Mouse (Mus musculus) central nervous system, embryonic 14 days (tissue): Measurements from ENCODE around the gene Pnmt. TPM values are rescaled to one million over a fixed set of nuclear protein-coding genes. Genes with fewer than 3 reads are reported as not detected.

Experiments used
- polyA plus RNA-seq: library from polyadenylated mRNA; depleted of rRNA; stranded (reverse); fragments of >200 nt; gene quantifications from 2 replicates; pipeline ENCODE4 v1.2.3, GENCODE M21; 2012; rRNA removed

Gene Pnmt
- polyA plus RNA-seq: 0.49 and 1.5 TPM in 2 replicates

DNA sequence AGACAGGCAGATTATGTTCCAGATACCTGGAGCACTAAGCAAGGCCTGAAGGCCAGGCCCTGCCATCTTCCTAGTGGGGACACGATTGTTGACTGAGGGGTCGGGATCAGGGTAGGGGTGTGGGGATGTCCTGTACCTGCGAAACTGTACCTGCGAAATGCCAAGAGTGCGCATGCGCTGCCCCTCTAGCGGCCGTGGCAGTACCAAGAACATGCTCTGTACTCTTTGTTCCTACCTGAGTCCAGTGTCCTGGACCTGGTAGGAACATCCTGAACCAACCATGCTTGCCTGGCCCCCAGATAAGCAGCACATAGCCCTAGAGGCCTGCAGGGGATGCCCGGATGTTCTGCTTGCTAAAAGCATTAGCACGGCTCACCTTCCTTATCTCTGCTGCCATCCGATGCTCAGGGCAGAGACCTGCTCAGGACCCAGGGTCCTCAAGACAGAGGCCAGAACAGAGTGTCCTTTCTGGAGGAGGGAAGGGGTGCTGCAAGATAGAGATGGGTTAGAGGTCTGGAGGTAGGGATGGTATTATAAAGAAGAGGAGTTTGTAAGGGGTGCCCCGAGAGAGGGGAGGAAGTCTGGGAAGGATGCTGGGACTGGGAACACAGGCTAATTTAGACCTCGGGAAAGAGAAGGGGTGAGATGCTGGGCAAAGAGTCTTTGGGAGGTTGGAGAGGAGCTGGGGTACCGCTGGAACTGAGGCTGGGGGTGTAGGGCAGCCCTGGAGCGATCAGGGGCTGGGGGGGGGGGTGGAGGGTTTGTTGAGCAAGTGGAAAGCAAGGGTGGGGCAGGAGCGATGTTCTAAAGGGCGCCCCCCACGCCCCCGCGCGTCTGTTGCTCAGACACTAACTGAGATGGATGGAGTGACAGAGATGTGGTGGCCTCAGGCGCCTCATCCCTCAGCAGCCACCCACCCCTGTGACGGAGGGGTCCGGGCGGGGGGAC, at the start of gene Pnmt:
TSS of gene Pnmt (plus strand) at position 813 of the 948 bp plus-strand sequence.

DNA sequence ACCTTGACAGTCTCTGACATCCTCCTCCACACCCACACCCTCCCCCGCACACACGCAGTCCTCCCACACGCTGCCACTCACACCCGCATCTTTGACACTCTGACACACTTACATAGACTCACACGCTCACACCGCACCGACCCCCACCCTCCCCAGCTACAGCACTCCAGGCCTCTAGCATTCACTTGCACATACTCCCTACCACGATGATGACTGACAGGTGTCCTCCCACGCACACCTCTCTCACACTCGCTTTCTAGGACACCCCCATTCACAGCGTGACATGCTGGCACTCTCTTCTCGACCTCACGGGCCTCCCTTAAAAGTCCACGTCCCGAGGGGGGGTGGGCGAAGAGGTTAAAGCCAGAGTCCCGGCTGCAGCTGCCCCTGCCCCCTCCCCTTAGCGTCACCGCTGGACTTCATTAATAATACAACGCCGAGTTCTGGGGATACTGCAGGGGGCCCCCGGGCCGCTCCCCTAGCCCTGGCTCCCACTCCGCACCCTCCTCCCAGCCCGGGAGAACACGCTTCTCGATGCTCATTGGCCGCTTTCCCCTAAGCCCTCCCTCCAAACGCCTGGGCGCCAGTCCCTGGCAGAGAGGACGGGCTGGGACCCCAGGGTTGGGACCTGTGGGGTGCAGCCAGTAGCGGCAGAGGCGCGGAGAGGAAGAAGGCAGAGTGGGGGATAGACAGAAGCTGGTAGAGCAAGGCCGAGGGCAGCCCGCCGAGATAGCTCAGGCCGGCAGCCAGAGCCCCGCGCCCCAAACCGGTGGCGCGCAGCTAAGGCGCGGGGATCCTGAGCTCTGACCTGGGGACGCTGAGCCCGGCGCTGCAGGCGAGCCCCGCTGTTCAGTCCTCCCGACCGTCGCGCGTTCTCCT, 37.9 kb upstream of the Pnmt start, which contains the start of gene Ppp1r1b:
TSS of gene Ppp1r1b (plus strand) at position 322 of the 879 bp plus-strand sequence.

DNA sequence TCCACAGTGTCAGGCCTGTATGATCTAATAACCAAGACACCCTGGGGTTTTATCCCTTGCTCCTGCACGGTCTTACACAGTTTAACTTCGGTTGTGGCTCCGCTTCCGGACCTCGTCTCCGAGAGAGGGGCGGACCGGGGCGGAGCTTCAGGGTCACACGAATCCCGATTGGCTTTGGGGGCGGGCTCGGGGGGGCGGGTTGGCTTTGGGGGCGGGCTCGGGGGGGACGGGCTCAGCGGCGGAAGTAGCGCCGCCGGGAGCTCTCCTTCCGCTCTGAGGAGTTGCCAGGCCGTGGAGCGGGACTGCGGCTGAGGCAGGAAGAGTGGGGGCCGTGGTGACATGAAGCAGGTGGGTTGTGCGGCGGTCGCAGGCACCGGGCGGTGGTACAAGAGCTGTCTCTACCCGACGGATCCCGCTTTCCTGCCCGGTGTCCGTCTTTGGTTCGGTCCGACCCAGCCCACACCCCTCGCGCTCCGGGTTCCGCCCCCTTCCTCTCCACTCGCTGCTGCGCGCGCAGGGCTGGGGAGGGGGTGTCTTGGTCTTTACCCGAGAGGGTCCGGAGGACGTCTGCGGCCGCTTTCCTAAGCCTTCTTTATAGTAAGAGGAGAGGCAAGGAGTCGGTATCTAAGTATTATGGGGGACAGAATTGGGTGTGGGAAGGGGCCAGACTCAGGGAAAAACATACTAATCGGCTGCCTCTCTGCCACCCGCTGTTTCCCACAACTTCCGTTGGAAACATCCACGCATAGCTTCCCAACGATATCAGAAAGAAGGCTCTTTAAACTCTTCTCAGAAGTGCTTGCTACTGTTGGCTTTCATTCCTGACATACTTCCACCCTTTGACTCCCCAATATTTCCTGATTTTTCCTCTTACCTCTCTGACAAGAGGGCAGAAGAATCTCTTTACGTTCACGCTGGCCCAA, 27.8 kb upstream of the Pnmt start, which contains the start of gene Stard3:
TSS of gene Stard3 (plus strand) at position 208 of the 923 bp plus-strand sequence.

DNA sequence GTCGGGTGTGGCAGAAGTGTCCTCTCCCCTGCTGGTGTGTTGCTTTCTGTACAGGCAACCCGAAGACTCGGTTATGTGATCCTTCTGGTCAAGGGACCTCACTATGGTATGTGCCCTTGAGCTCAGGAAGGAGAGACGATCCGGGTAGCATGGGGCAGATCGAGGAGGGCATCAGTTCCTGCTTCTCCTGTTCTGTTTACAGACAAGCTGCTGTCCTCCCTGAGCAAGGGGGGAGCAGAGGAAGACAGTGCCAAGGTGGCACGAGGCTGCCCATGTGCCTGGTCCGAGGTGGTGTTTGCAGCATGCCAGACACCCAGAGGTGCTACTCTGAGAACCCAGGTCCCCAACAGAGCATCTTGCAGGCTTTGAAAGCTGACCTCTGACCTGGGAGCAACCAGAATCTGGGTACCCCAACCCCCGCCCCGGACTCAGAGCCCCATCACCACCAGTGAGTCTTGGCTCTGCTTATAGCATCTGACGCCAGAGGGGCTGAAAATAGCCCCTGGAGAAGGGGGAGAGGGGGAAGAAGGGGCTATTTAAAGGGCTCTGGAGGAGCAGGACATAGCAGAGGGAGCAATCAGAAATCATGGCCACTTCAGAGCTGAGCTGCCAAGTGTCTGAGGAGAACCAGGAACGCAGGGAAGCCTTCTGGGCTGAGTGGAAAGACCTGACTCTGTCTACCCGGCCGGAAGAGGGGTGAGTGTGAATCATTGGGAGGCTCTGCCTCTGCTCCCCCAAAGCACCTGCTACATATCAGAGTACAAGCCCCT, 2.8 kb upstream of the Pnmt start, which contains the start of gene Tcap:
TSS of gene Tcap (plus strand) at position 551 of the 770 bp plus-strand sequence.

DNA sequence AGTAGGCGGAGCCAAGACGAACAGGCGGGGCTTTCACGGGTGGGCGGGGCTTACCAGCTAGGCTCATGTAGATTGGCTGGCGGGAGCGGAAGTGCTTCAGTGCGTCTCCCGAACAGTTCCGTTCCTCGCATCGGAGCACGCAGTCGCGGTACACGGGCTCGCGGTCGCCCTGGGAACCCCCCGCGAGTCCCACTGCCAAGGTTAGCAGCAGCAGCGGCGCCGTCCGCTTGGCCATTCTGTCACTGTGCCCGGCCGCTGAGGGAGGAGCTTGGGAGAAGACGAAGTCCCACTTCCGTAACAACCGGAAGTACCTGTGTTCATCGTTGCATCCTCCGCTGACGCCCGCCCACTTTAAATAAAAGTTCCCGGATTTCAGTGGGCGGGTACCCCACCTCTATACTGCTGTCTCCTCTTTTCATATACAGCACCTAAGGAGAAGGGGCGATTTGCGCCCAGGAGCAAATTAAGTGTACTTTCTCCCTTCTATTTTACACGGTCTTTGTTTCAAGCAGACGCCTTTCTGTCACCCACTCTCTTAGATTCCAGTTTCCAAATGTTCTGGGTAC, 14.0 kb downstream of the Pnmt start, which contains the start of gene Pgap3:
TSS of gene Pgap3 (minus strand) at position 330 of the 566 bp plus-strand sequence.

DNA sequence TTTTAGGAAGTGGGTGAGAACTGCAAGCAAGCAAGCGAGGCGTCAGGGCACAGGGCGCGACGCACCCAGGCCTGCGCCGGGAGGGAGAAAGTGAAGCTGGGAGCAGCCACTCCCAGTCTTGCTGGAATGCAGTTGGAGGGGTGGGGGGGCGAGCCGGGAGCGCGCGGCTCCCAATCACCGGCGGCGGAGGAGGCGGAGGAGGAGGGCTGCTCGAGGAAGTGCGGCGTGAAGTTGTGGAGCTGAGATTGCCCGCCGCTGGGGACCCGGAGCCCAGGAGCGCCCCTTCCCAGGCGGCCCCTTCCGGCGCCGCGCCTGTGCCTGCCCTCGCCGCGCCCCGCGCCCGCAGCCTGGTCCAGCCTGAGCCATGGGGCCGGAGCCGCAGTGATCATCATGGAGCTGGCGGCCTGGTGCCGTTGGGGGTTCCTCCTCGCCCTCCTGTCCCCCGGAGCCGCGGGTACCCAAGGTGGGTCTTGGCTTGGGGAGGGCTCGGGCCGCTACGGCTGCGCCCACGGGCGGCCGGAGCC, 26.1 kb downstream of the Pnmt start, which contains the start of gene Erbb2:
TSS of gene Erbb2 (plus strand) at position 198 of the 524 bp plus-strand sequence.

Other genes with a start within 250 kb of the Pnmt start
- 27.6 and 29.6 TPM in 2 replicates for gene Fbxl20, start 236.0 kb upstream of the Pnmt start, polyA plus RNA-seq
- 28.6 and 30.6 TPM in 2 replicates for gene Med1, start 193.2 kb upstream of the Pnmt start, polyA plus RNA-seq
- 23.2 and 24.3 TPM in 2 replicates for gene Cdk12, start 183.4 kb upstream of the Pnmt start, polyA plus RNA-seq
- 53.8 and 98.4 TPM in 2 replicates for gene Neurod2, start 56.8 kb upstream of the Pnmt start, polyA plus RNA-seq
- 8.3 and 16.4 TPM in 2 replicates for gene Ppp1r1b, start 38.0 kb upstream of the Pnmt start, polyA plus RNA-seq
- gene Stard3, start 28.1 kb upstream of the Pnmt start, polyA plus RNA-seq: 74.8 and 86.4 TPM in 2 replicates
- gene Tcap, start 2.6 kb upstream of the Pnmt start, polyA plus RNA-seq: 0.64 and 2.3 TPM in 2 replicates
- gene Pgap3, start 14.0 kb downstream of the Pnmt start, polyA plus RNA-seq: 11.9 and 12.1 TPM in 2 replicates
- gene Erbb2, start 26.0 kb downstream of the Pnmt start, polyA plus RNA-seq: 7.7 and 14.8 TPM in 2 replicates
- 140 and 174 TPM in 2 replicates for gene Mien1, start 52.5 kb downstream of the Pnmt start, polyA plus RNA-seq
- gene Grb7, start 59.9 kb downstream of the Pnmt start, polyA plus RNA-seq: 0.49 and 2.8 TPM in 2 replicates
- 0.30 TPM in 1 of 2 replicates, not detected in the other for gene Ikzf3, start 159.6 kb downstream of the Pnmt start, polyA plus RNA-seq
- 0.10 and 0.19 TPM in 2 replicates for gene Zpbp2, start 164.6 kb downstream of the Pnmt start, polyA plus RNA-seq
- gene Ormdl3, start 200.9 kb downstream of the Pnmt start, polyA plus RNA-seq: 86.2 and 88.2 TPM in 2 replicates
- gene Lrrc3c, start 211.8 kb downstream of the Pnmt start, polyA plus RNA-seq: not detected in 2 replicates
- 0.29 and 0.43 TPM in 2 replicates for gene Gm12355, start 239.2 kb downstream of the Pnmt start, polyA plus RNA-seq
- not detected in 2 replicates for gene Gsdma3, start 239.9 kb downstream of the Pnmt start, polyA plus RNA-seq